Mouse (Mus musculus): Measurements from ENCODE around the gene Dpf2.

DNA sequence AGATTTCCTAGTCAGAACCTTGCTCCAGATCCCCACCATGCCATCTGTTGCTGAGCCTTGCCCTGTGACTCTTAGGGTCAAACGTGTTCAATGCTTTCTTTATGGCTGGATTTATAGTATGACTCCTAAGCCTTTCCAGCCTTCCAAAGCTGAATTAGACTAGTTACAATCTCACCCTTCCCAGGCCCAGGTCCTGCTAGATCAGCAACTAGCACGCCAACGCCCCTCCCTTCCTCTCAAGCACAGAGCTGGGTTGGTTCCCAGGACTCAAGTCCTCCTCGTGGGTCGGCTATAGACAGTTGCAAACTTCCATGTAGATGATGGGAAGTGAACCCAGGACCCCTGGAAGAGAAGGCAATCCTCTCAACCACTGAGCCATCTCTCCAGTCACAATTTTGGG is 22.9 kb upstream of the Dpf2 start:
- TF ChIP-seq POLR2A (IDR thresholded peaks at IDR 0.05; ENCODE audit: insufficient read depth, low read depth, low read length): no peak
- no peak for TF ChIP-seq CTCF (IDR thresholded peaks at IDR 0.05; ENCODE audit: insufficient read depth, low read depth, low read length)

Data from olfactory bulb, adult 2 months (tissue).